Mouse (Mus musculus): Measurements from ENCODE around the gene Gm10563. TPM values are rescaled to one million over a fixed set of nuclear protein-coding genes. Genes with fewer than 3 reads are reported as not detected.
"Not testable (repeated sequence)": the region's sequence is repeated elsewhere in the genome, so short reads cannot be mapped to it uniquely, and the experiment has no call there.

Gm10563 gene
- polyA plus RNA-seq, 1 experiment = not detected

DNA sequence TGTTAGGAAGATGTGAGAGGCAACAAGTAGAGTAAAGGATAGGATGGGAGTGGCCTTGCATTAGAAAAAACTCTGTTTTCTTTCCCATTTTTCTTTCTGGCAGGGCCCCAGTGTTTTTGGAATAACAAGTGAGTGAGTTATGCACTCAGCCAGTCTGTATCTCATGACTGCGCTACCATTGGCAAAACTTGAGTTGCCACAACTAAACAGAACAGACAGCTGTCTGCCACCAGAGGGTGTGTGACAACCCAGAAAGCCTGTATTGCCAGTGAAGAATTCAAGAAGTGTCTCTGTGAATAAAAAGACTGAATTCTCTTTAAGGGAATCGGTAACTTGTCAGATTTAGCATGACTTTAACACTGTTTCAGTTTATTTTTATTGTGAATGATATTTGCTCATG lies 30.8 kb upstream of the Gm10563 start:
- no peak for TF ChIP-seq E2F4 (IDR thresholded peaks at IDR 0.05; ENCODE audit: insufficient read depth)
- no peak for TF ChIP-seq MYOD1 (IDR thresholded peaks at IDR 0.05; ENCODE audit: control insufficient read depth in 1 of 3, insufficient read length in 2 of 3, low read depth in 2 of 3)
- no peak for TF ChIP-seq SRF (IDR thresholded peaks at IDR 0.05; ENCODE audit: control insufficient read depth, insufficient read length, low read depth)
- no peak for TF ChIP-seq TCF12 (IDR thresholded peaks at IDR 0.05; ENCODE audit: insufficient read depth, poor library complexity, severe bottlenecking)
- TF ChIP-seq CEBPB (IDR thresholded peaks at IDR 0.05; ENCODE audit: insufficient read depth, poor library complexity, severe bottlenecking) = no peak
- Histone ChIP-seq H3K4me3 (no peak overlapping the region), H3K36me3 (ENCODE audit: control insufficient read depth, insufficient read depth) (no peaks in the 10 kb centered on the region), H3ac (ENCODE audit: control insufficient read depth, insufficient read length) (no peak overlapping the region), H3K4me2 (ENCODE audit: low read depth) (no peak overlapping the region), H3K79me2 (ENCODE audit: control insufficient read depth, insufficient read depth) (no peaks in the 10 kb centered on the region), H3K27me3 (ENCODE audit: control insufficient read depth, insufficient read depth, insufficient read length) (no peaks in the 10 kb centered on the region)

DNA sequence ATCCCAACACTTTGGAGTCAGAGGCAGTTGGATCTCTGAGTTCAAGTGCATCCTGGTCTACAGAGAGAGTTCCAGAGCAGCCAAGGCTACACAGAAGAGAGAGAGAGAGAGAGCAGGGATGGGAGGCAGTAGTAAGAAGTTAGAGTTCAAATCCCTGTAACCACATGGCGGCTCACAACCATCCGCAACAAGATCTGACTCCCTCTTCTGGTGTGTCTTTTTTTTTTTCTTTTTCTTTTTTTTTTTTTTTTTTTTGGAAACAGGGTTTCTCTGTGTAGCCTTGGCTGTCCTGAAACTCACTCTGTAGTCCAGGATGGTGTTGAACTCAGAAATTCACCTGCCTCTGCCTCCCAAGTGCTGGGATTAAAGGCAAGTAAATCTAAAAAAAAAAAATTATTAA lies 26.9 kb upstream of the Gm10563 start:
- H3K27me3 ChIP-seq (ENCODE audit: control insufficient read depth, insufficient read depth, insufficient read length) = no peaks in the 10 kb centered on the region
- H3K79me2 ChIP-seq (ENCODE audit: control insufficient read depth, insufficient read depth) = no peaks in the 10 kb centered on the region
- no peak overlapping the region for H3K4me3 ChIP-seq
- H3K36me3 ChIP-seq (ENCODE audit: control insufficient read depth, insufficient read depth) = no peaks in the 10 kb centered on the region
- no peak overlapping the region for H3K4me2 ChIP-seq (ENCODE audit: low read depth)
- no peak overlapping the region for H3ac ChIP-seq (ENCODE audit: control insufficient read depth, insufficient read length)
- TF ChIP-seq TCF3 (IDR thresholded peaks at IDR 0.05; ENCODE audit: insufficient read length, low read depth) = no peak
- no peak for TF ChIP-seq MYOG (IDR thresholded peaks at IDR 0.05; ENCODE audit: control insufficient read depth in 1 of 3, insufficient read depth in 1 of 3, insufficient read length in 2 of 3, low read depth in 2 of 3)
- no peak for TF ChIP-seq E2F4 (IDR thresholded peaks at IDR 0.05; ENCODE audit: insufficient read depth)
- TF ChIP-seq MYOD1 (IDR thresholded peaks at IDR 0.05; ENCODE audit: control insufficient read depth in 1 of 3, insufficient read length in 2 of 3, low read depth in 2 of 3) = no peak
- TF ChIP-seq REST (IDR thresholded peaks at IDR 0.05; ENCODE audit: insufficient read depth, insufficient read length) = no peak
- no peak for TF ChIP-seq SRF (IDR thresholded peaks at IDR 0.05; ENCODE audit: control insufficient read depth, insufficient read length, low read depth)
- TF ChIP-seq POLR2AphosphoS2 (IDR thresholded peaks at IDR 0.05; ENCODE audit: insufficient read length, low read depth) = no peak
- no peak for TF ChIP-seq TCF12 (IDR thresholded peaks at IDR 0.05; ENCODE audit: insufficient read depth, poor library complexity, severe bottlenecking)
- TF ChIP-seq USF1 (IDR thresholded peaks at IDR 0.05; ENCODE audit: low read depth) = no peak
- no peak for TF ChIP-seq MAX (IDR thresholded peaks at IDR 0.05; ENCODE audit: low read depth)
- no peak for TF ChIP-seq POLR2A (IDR thresholded peaks at IDR 0.05; ENCODE audit: insufficient read length, low read depth)
- TF ChIP-seq CEBPB (IDR thresholded peaks at IDR 0.05; ENCODE audit: insufficient read depth, poor library complexity, severe bottlenecking) = no peak

DNA sequence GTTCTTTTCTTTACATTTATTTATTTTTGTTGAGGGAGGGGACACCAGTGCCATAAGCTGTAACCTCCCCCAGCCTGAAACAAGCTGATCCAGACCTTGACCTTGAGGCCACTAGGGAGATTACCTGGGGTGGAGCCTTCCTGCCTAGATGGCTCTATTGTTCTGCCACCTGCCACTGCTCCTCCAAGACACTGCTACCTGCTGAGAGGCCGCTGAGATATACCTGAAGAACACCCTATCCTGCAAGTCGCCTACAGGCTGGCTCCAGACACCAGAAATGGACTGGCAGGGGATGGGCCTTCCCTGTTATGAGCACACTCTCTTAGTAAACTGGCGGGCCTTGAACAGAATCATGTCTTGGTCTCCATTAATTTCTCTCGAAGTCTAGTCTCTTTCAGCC lies 25.0 kb upstream of the Gm10563 start:
- H3K27me3 ChIP-seq (ENCODE audit: control insufficient read depth, insufficient read depth, insufficient read length); H3K79me2 ChIP-seq (ENCODE audit: control insufficient read depth, insufficient read depth); H3K4me2 ChIP-seq (ENCODE audit: low read depth); H3ac ChIP-seq (ENCODE audit: control insufficient read depth, insufficient read length): not testable (repeated sequence)
- peak overlapping the region; percentile 91 for H3K4me3 ChIP-seq
- peaks cover 11% of the 10 kb centered on the region for H3K36me3 ChIP-seq (ENCODE audit: control insufficient read depth, insufficient read depth)

DNA sequence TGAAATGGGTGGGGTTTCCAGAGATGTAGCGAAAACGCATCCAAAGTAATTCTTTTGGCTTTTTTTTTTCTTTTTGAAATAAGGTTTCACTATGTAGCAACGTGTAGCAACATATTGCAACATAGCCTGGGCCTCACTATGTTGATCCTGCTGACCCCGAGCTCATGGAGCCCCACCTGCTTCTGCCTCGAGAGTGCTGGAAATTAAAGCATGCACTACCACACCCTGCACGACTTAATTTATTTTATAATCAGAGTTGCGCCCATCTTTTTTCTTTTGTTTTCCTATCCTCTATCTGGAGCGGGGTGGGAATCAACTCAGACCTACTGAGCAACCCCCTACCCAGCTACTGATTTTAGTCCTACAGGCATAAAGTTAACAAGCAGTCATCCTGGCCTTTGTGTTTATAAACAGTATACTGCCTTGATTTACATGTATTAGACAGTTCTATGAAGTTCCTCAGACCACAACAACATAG lies 24.4 kb upstream of the Gm10563 start:
- Histone ChIP-seq H3K79me2 (ENCODE audit: control insufficient read depth, insufficient read depth) (no peaks in the 10 kb centered on the region), H3K27me3 (ENCODE audit: control insufficient read depth, insufficient read depth, insufficient read length) (no peaks in the 10 kb centered on the region), H3K36me3 (ENCODE audit: control insufficient read depth, insufficient read depth) (peaks cover 15% of the 10 kb centered on the region), H3K4me3 (peak overlapping the region; percentile 91), H3ac (ENCODE audit: control insufficient read depth, insufficient read length) (peak overlapping the region; percentile 78), H3K4me2 (ENCODE audit: low read depth) (peak overlapping the region; percentile 82)
- TF ChIP-seq CEBPB (IDR thresholded peaks at IDR 0.05; ENCODE audit: insufficient read depth, poor library complexity, severe bottlenecking) (no peak), MYOD1 (IDR thresholded peaks at IDR 0.05; ENCODE audit: control insufficient read depth in 1 of 3, insufficient read length in 2 of 3, low read depth in 2 of 3) (no peak), POLR2A (IDR thresholded peaks at IDR 0.05; ENCODE audit: insufficient read length, low read depth) (no peak), USF1 (IDR thresholded peaks at IDR 0.05; ENCODE audit: low read depth) (no peak), TCF12 (IDR thresholded peaks at IDR 0.05; ENCODE audit: insufficient read depth, poor library complexity, severe bottlenecking) (no peak), MAX (IDR thresholded peaks at IDR 0.05; ENCODE audit: low read depth) (no peak), TCF3 (IDR thresholded peaks at IDR 0.05; ENCODE audit: insufficient read length, low read depth) (no peak), REST (IDR thresholded peaks at IDR 0.05; ENCODE audit: insufficient read depth, insufficient read length) (no peak), POLR2AphosphoS2 (IDR thresholded peaks at IDR 0.05; ENCODE audit: insufficient read length, low read depth) (no peak), SRF (IDR thresholded peaks at IDR 0.05; ENCODE audit: control insufficient read depth, insufficient read length, low read depth) (no peak), E2F4 (IDR thresholded peaks at IDR 0.05; ENCODE audit: insufficient read depth) (no peak), MYOG (IDR thresholded peaks at IDR 0.05; ENCODE audit: control insufficient read depth in 1 of 3, insufficient read depth in 1 of 3, insufficient read length in 2 of 3, low read depth in 2 of 3) (no peak)

DNA sequence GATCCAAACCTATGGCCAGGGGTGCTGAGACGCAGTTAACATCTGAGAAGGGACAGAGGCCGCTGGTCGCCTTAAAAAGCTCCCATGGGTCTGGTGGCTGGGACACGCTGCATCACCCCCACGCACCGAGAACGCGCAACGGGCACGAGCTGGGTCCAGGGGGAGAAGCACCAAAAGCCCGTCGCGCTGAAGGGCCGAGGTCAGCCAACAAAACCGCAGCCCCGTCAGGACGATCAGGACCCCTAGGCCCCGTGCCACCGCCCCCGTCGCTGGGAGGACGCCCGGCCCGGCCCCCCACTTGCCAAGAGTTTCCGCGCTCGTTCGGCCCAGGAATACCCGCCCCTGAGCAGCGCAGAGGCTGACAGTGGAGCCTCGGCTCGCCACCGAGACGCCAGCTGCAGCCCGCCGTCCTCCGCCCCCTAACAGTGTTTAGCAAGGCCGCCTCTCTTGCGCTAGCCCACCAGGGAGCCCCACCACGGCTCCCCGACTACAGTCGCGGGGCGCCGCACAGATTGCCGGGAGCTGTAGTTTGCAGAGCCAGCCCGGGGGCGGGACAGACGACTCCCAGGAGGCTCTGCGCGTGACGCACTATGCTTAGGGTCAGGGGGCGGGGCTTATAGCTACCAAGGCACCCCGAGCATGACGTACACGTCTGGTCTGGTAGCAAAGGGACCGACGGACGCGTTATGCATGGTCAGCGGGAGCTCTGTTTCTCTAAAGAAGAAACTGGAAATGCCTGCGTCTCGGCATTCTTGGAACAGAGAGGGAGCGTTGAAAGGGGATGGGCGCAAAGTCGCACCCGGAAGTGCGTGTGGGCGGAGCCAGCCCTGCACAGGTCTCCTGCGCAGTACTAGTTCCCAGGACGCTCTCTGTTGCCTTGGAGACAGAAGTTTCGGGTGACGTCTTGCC lies 23.7 kb upstream of the Gm10563 start, which contains the start of gene Mib2:
Gene Mib2 (minus strand): TSS at position 510 of the 909 bp plus-strand sequence.
- no peaks in the 10 kb centered on the region for H3K79me2 ChIP-seq (ENCODE audit: control insufficient read depth, insufficient read depth)
- TF ChIP-seq TCF12 (IDR thresholded peaks at IDR 0.05; ENCODE audit: insufficient read depth, poor library complexity, severe bottlenecking) (no peak), CEBPB (IDR thresholded peaks at IDR 0.05; ENCODE audit: insufficient read depth, poor library complexity, severe bottlenecking) (no peak), POLR2A (IDR thresholded peaks at IDR 0.05; ENCODE audit: insufficient read length, low read depth) (peak; percentile 37), SRF (IDR thresholded peaks at IDR 0.05; ENCODE audit: control insufficient read depth, insufficient read length, low read depth) (peak; percentile 29), MYOD1 (IDR thresholded peaks at IDR 0.05; ENCODE audit: control insufficient read depth in 1 of 3, insufficient read length in 2 of 3, low read depth in 2 of 3) (peak in 1 of 3 experiments; percentile 27), E2F4 (IDR thresholded peaks at IDR 0.05; ENCODE audit: insufficient read depth) (no peak), POLR2AphosphoS2 (IDR thresholded peaks at IDR 0.05; ENCODE audit: insufficient read length, low read depth) (no peak), TCF3 (IDR thresholded peaks at IDR 0.05; ENCODE audit: insufficient read length, low read depth) (no peak), USF1 (IDR thresholded peaks at IDR 0.05; ENCODE audit: low read depth) (peak; percentile 13), MYOG (IDR thresholded peaks at IDR 0.05; ENCODE audit: control insufficient read depth in 1 of 3, insufficient read depth in 1 of 3, insufficient read length in 2 of 3, low read depth in 2 of 3) (peak in 1 of 3 experiments; percentile 12), MAX (IDR thresholded peaks at IDR 0.05; ENCODE audit: low read depth) (no peak), REST (IDR thresholded peaks at IDR 0.05; ENCODE audit: insufficient read depth, insufficient read length) (no peak)
- peaks cover 15% of the 10 kb centered on the region for H3K36me3 ChIP-seq (ENCODE audit: control insufficient read depth, insufficient read depth)
- peak within 1 kb of the TSS; percentile 78 for H3ac ChIP-seq (ENCODE audit: control insufficient read depth, insufficient read length)
- H3K4me3 ChIP-seq = peak within 1 kb of the TSS; percentile 91
- H3K4me2 ChIP-seq (ENCODE audit: low read depth) = peak within 1 kb of the TSS; percentile 82
- no peaks in the 10 kb centered on the region for H3K27me3 ChIP-seq (ENCODE audit: control insufficient read depth, insufficient read depth, insufficient read length)
